14 mouse cellular contexts compared by ENCODE assay signal in the genomic region with DNA sequence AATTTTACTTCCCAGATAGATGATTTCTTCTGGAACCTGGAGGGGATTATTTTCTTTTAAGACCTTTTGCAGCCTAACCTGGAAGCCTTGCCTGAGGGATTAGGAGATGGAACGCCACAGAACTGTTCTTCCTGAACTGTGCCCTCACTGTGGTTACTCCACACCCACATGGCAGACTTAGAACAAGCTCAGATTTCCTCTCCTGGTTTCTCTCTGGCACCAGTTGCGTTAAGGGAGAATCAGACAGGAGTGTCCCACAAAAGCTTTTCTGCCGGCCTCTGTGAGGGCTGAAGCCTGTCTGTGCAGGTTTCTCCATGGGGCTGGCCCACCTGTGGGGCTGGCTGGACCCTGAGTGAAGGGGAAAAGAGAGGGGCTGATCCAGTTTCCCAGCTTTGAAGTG.
DNase-seq lines count a peak whose midpoint lies in the region; TF ChIP-seq lines count a peak whose summit lies in the region.
"Had no signal": no experiment of that assay in that cellular context is flagged by ENCODE, and none has a peak within 500 bp of the region (broad histone marks: within the 10 kb centered on the region; RNA-seq: fewer than 3 reads in every experiment).

No protein-coding gene starts in this region.

- no peaks in the 10 kb centered on the region for H3K36me3 ChIP-seq in myocyte (ENCODE audit: control insufficient read depth, insufficient read depth)
- H3K36me3 ChIP-seq: neural tube, embryonic 12.5 days had no signal

- DNase-seq in gastrocnemius, postnatal 25 days = peak; percentile 8
- DNase-seq in gastrocnemius, postnatal 4 days (ENCODE audit: low spot score in 2 of 2) = no peak
- peak; percentile 18 for DNase-seq in lung, adult 2 months
- no peak for DNase-seq in lung, postnatal 14 days
- DNase-seq in embryo, embryonic 9.5 days (ENCODE audit: extremely low spot score) = peak; percentile 9
- no peak for DNase-seq in right cerebral cortex, postnatal 36 days (ENCODE audit: low spot score in 2 of 2)
- DNase-seq in kidney, adult 18-20 months = no peak
- DNase-seq: cerebellum, adult 8-10 months; heart, postnatal 4 days; liver, postnatal 0 days; midbrain, embryonic 14.5 days; thymus, postnatal 4 days had no signal

- H3K79me2 ChIP-seq in myocyte (ENCODE audit: control insufficient read depth, insufficient read depth) = no peaks in the 10 kb centered on the region

- no peak overlapping the region for H3K4me3 ChIP-seq in lung, adult 2 months (replicated peaks; ENCODE audit: extremely low read depth, low read depth, low read length)
- no peak overlapping the region for H3K4me3 ChIP-seq in myocyte
- H3K4me3 ChIP-seq: neural tube, embryonic 12.5 days had no signal

- no peak for TF ChIP-seq CTCF in lung, adult 2 months (IDR thresholded peaks at IDR 0.05; ENCODE audit: insufficient read depth, low read length)

- no peaks in the 10 kb centered on the region for H3K27me3 ChIP-seq in myocyte (ENCODE audit: control insufficient read depth, insufficient read depth, insufficient read length)
- H3K27me3 ChIP-seq: neural tube, embryonic 12.5 days had no signal

- H3K4me1 ChIP-seq in lung, adult 2 months (ENCODE audit: control insufficient read depth, insufficient read depth, low read length) = peaks cover 8% of the 10 kb centered on the region; the same call in 1 of the 2 replicates

- no peak overlapping the region for H3ac ChIP-seq in myocyte (ENCODE audit: control insufficient read depth, insufficient read length)

- 24% methylated on average over 3 of the region's 3 CpGs for WGBS in lung, adult 2 months

- no peak for TF ChIP-seq POLR2A in lung, adult 2 months (IDR thresholded peaks at IDR 0.05; ENCODE audit: borderline replicate concordance, extremely low read depth, low read depth, low read length)
- no peak for TF ChIP-seq POLR2A in myocyte (IDR thresholded peaks at IDR 0.05; ENCODE audit: insufficient read length, low read depth)

- H3K4me2 ChIP-seq in myocyte (ENCODE audit: low read depth) = peak overlapping the region; percentile 76
- H3K4me2 ChIP-seq: neural tube, embryonic 12.5 days had no signal

TF ChIP-seq in myocyte, 11 proteins besides CTCF, POLR2A, EP300 and RAD21:
- TF ChIP-seq E2F4 (IDR thresholded peaks at IDR 0.05; ENCODE audit: insufficient read depth) (no peak), MYOG (IDR thresholded peaks at IDR 0.05; ENCODE audit: control insufficient read depth in 1 of 3, insufficient read depth in 1 of 3, insufficient read length in 2 of 3, low read depth in 2 of 3) (peak in 1 of 3 experiments; percentile 8), MYOD1 (IDR thresholded peaks at IDR 0.05; ENCODE audit: control insufficient read depth in 1 of 3, insufficient read length in 2 of 3, low read depth in 2 of 3) (peak in 1 of 3 experiments; percentile 12), CEBPB (IDR thresholded peaks at IDR 0.05; ENCODE audit: insufficient read depth, poor library complexity, severe bottlenecking) (0 out of 2 replicates have a peak, but pooled peaks have one; percentile 13), TCF12 (IDR thresholded peaks at IDR 0.05; ENCODE audit: insufficient read depth, poor library complexity, severe bottlenecking) (peak; percentile 2)

Comparison
In these comparisons a context has a peak if more than half of its experiments do, and no peak if none do; other contexts are left out.
1. DNase-seq: peak in gastrocnemius, postnatal 25 days (single experiment), lung, adult 2 months (single experiment) and embryo, embryonic 9.5 days (single experiment); none in gastrocnemius, postnatal 4 days (0 of 2), lung, postnatal 14 days (single experiment), right cerebral cortex, postnatal 36 days (0 of 2) and kidney, adult 18-20 months (single experiment).